Mouse (Mus musculus): Measurements from ENCODE around the gene Bpifb5.
A peak's percentile ranks its signal among the peaks of the same experiment; 100 is the strongest.

Gene Bpifb5

GRCm38 (mm10) chr2:154193071-154193470 lies 30.5 kb upstream of the Bpifb5 start:
- H3K9me3 ChIP-seq (ENCODE audit: low read length), result no peaks in the 10 kb centered on the region
- no peak overlapping the region for H3K4me3 ChIP-seq (replicated peaks; ENCODE audit: low read length)
- H3K36me3 ChIP-seq (ENCODE audit: insufficient read depth, low read length), result no peaks in the 10 kb centered on the region
- TF ChIP-seq POU5F1 (IDR thresholded peaks at IDR 0.05; ENCODE audit: borderline replicate concordance, low read length), result no peak
- TF ChIP-seq NANOG (IDR thresholded peaks at IDR 0.05; ENCODE audit: borderline replicate concordance, low read length), result no peak
- no peak for TF ChIP-seq CTCF (conservative IDR thresholded peaks at IDR 0.05; ENCODE audit: low read length)
- no peaks in the 10 kb centered on the region; the same call in 1 of the 2 replicates for H3K4me1 ChIP-seq (replicated peaks; ENCODE audit: low read depth, low read length)
- H3K27me3 ChIP-seq (ENCODE audit: insufficient read depth, low read length), result no peaks in the 10 kb centered on the region; the same call in 1 of the 2 replicates

GRCm38 (mm10) chr2:154193994-154194504 lies 29.5 kb upstream of the Bpifb5 start:
- H3K4me3 ChIP-seq (replicated peaks; ENCODE audit: low read length), result no peak overlapping the region
- no peaks in the 10 kb centered on the region for H3K9me3 ChIP-seq (ENCODE audit: low read length)
- no peak for TF ChIP-seq POU5F1 (IDR thresholded peaks at IDR 0.05; ENCODE audit: borderline replicate concordance, low read length)
- TF ChIP-seq CTCF (conservative IDR thresholded peaks at IDR 0.05; ENCODE audit: low read length), result no peak
- TF ChIP-seq NANOG (IDR thresholded peaks at IDR 0.05; ENCODE audit: borderline replicate concordance, low read length), result no peak
- H3K4me1 ChIP-seq (replicated peaks; ENCODE audit: low read depth, low read length), result no peaks in the 10 kb centered on the region; the same call in 1 of the 2 replicates
- no peaks in the 10 kb centered on the region; the same call in 1 of the 2 replicates for H3K27me3 ChIP-seq (ENCODE audit: insufficient read depth, low read length)
- no peaks in the 10 kb centered on the region for H3K36me3 ChIP-seq (ENCODE audit: insufficient read depth, low read length)

- Histone ChIP-seq H3K36me3 (ENCODE audit: insufficient read depth, low read length) (no peaks in the 10 kb centered on the region), H3K9me3 (ENCODE audit: low read length) (no peaks in the 10 kb centered on the region), H3K4me1 (replicated peaks; ENCODE audit: low read depth, low read length) (no peaks in the 10 kb centered on the region), H3K27me3 (ENCODE audit: insufficient read depth, low read length) (peaks cover 8% of the 10 kb centered on the region; the same call in 1 of the 2 replicates), H3K4me3 (replicated peaks; ENCODE audit: low read length) (no peak overlapping the region)
- TF ChIP-seq CTCF (conservative IDR thresholded peaks at IDR 0.05; ENCODE audit: low read length) (no peak), NANOG (IDR thresholded peaks at IDR 0.05; ENCODE audit: borderline replicate concordance, low read length) (no peak)
Observed at GRCm38 (mm10) chr2:154197036-154197435, 26.5 kb upstream of the Bpifb5 start.

- Histone ChIP-seq H3K4me3 (replicated peaks; ENCODE audit: low read length) (no peak overlapping the region), H3K4me1 (replicated peaks; ENCODE audit: low read depth, low read length) (peaks cover 9% of the 10 kb centered on the region), H3K9me3 (ENCODE audit: low read length) (no peaks in the 10 kb centered on the region), H3K27me3 (ENCODE audit: insufficient read depth, low read length) (peaks cover 21% of the 10 kb centered on the region; the same call in 1 of the 2 replicates), H3K36me3 (ENCODE audit: insufficient read depth, low read length) (no peaks in the 10 kb centered on the region)
- TF ChIP-seq POU5F1 (IDR thresholded peaks at IDR 0.05; ENCODE audit: borderline replicate concordance, low read length) (no peak), CTCF (conservative IDR thresholded peaks at IDR 0.05; ENCODE audit: low read length) (no peak), NANOG (IDR thresholded peaks at IDR 0.05; ENCODE audit: borderline replicate concordance, low read length) (no peak)
Observed at GRCm38 (mm10) chr2:154204630-154205029, 18.9 kb upstream of the Bpifb5 start.

- Histone ChIP-seq H3K27me3 (ENCODE audit: insufficient read depth, low read length) (peaks cover 13% of the 10 kb centered on the region), H3K36me3 (ENCODE audit: insufficient read depth, low read length) (no peaks in the 10 kb centered on the region)
- TF ChIP-seq NANOG (IDR thresholded peaks at IDR 0.05; ENCODE audit: borderline replicate concordance, low read length) (no peak), CTCF (conservative IDR thresholded peaks at IDR 0.05; ENCODE audit: low read length) (peak; percentile 99), POU5F1 (IDR thresholded peaks at IDR 0.05; ENCODE audit: borderline replicate concordance, low read length) (no peak)
Observed at GRCm38 (mm10) chr2:154206908-154207307, 16.6 kb upstream of the Bpifb5 start.

DNA sequence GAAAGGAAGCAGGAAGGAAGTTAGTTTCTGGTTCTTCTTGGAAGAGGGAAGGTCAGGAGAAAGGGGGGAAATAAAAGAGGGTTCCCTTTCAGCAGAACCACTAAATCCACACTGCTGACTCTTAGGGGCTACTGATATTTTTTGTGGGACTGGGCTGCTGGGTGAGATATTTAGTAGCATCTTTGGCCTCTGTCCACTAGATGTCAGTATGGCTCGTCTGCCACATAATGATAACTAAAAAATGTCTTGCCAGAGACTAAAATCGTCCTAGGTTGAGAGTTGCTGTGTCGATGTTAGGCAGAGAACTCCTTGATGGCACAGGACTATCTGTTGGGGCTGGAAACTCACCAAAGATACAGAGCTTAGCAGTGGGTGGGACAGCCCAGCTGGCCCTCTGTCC lies 14.4 kb upstream of the Bpifb5 start:
- Histone ChIP-seq H3K4me3 (replicated peaks; ENCODE audit: low read length) (no peak overlapping the region), H3K4me1 (replicated peaks; ENCODE audit: low read depth, low read length) (peaks cover 9% of the 10 kb centered on the region), H3K27me3 (ENCODE audit: insufficient read depth, low read length) (peaks cover 16% of the 10 kb centered on the region), H3K9me3 (ENCODE audit: low read length) (no peaks in the 10 kb centered on the region), H3K36me3 (ENCODE audit: insufficient read depth, low read length) (no peaks in the 10 kb centered on the region)
- TF ChIP-seq NANOG (IDR thresholded peaks at IDR 0.05; ENCODE audit: borderline replicate concordance, low read length) (no peak), CTCF (conservative IDR thresholded peaks at IDR 0.05; ENCODE audit: low read length) (peak; percentile 69)

More at GRCm38 (mm10) chr2:154206908-154207307, 16.6 kb upstream of the Bpifb5 start:
- H3K4me1 ChIP-seq (replicated peaks; ENCODE audit: low read depth, low read length), result peaks cover 9% of the 10 kb centered on the region
- H3K9me3 ChIP-seq (ENCODE audit: low read length), result no peaks in the 10 kb centered on the region
- no peak overlapping the region for H3K4me3 ChIP-seq (replicated peaks; ENCODE audit: low read length)

DNA sequence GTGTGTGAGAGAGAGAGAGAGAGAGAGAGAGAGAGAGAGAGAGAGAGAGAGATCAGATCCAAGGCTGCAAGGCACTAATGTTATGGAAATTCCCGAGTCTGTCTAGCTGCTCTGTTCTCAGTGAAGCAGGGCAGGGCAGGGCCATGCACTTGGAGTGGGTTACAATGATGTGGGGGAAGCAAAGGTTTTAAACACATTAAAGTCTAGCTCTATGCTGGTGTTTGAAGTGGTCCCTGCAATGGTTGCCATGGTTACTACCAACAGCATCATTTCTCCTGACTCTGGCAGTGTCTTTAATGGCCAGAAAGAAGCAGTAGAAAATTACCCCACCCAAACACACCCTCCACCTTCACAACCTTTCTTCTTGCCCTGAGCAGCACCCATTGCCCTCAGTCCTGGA lies 12.4 kb upstream of the Bpifb5 start:
- Histone ChIP-seq H3K27me3 (ENCODE audit: insufficient read depth, low read length) (peaks cover 11% of the 10 kb centered on the region), H3K9me3 (ENCODE audit: low read length) (no peaks in the 10 kb centered on the region), H3K36me3 (ENCODE audit: insufficient read depth, low read length) (no peaks in the 10 kb centered on the region), H3K4me3 (replicated peaks; ENCODE audit: low read length) (no peak overlapping the region), H3K4me1 (replicated peaks; ENCODE audit: low read depth, low read length) (peaks cover 13% of the 10 kb centered on the region)
- TF ChIP-seq CTCF (conservative IDR thresholded peaks at IDR 0.05; ENCODE audit: low read length) (no peak), POU5F1 (IDR thresholded peaks at IDR 0.05; ENCODE audit: borderline replicate concordance, low read length) (no peak)

DNA sequence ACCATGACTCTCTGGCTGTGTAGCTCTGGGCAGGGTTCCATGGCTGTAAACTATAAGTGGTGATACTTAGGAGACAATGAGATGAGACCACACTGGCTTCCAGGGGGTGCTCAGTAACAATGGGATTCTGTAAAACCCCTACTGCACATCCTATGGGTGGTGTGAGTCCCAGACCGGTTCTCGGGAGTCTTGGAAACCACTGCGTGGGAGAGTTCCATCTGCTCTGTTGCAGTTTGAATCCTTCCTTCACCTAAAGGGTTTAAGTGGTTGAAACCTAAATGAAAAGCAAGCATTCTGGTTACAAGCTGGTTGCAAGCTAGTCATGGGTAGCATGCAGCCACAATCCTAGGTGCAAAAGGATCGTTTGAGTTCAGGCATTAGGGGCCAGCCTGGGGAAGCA lies 11.7 kb upstream of the Bpifb5 start:
- TF ChIP-seq POU5F1 (IDR thresholded peaks at IDR 0.05; ENCODE audit: borderline replicate concordance, low read length), result no peak
- no peak for TF ChIP-seq CTCF (conservative IDR thresholded peaks at IDR 0.05; ENCODE audit: low read length)
- no peak for TF ChIP-seq NANOG (IDR thresholded peaks at IDR 0.05; ENCODE audit: borderline replicate concordance, low read length)
- Histone ChIP-seq H3K4me3 (replicated peaks; ENCODE audit: low read length) (no peak overlapping the region), H3K4me1 (replicated peaks; ENCODE audit: low read depth, low read length) (peaks cover 6% of the 10 kb centered on the region), H3K27me3 (ENCODE audit: insufficient read depth, low read length) (peaks cover 7% of the 10 kb centered on the region), H3K36me3 (ENCODE audit: insufficient read depth, low read length) (no peaks in the 10 kb centered on the region), H3K9me3 (ENCODE audit: low read length) (no peaks in the 10 kb centered on the region)

- Histone ChIP-seq H3K4me1 (replicated peaks; ENCODE audit: low read depth, low read length) (peaks cover 5% of the 10 kb centered on the region; the same call in 1 of the 2 replicates), H3K36me3 (ENCODE audit: insufficient read depth, low read length) (no peaks in the 10 kb centered on the region), H3K9me3 (ENCODE audit: low read length) (no peaks in the 10 kb centered on the region), H3K4me3 (replicated peaks; ENCODE audit: low read length) (no peak overlapping the region), H3K27me3 (ENCODE audit: insufficient read depth, low read length) (peaks cover 7% of the 10 kb centered on the region)
- TF ChIP-seq NANOG (IDR thresholded peaks at IDR 0.05; ENCODE audit: borderline replicate concordance, low read length), result no peak
- TF ChIP-seq POU5F1 (IDR thresholded peaks at IDR 0.05; ENCODE audit: borderline replicate concordance, low read length), result no peak
- TF ChIP-seq CTCF (conservative IDR thresholded peaks at IDR 0.05; ENCODE audit: low read length), result peak; percentile 90
Observed at GRCm38 (mm10) chr2:154215191-154215590, 8.4 kb upstream of the Bpifb5 start.

Measured in E14TG2a.4 (cell line).